Mouse (Mus musculus) limb, embryonic 15.5 days (tissue): ENCODE data around the gene Scgb1c1. TPM values are rescaled to one million over a fixed set of nuclear protein-coding genes. Genes with fewer than 3 reads are reported as not detected.

Experiments used
- ATAC-seq: fragments of 200-750 bp; cut with Nextera tagmentation; 2 replicates; pipeline ENCODE4 v1.8.0; 2017; ENCODE audit warnings: low read depth, moderate TSS enrichment; ENCODE audit not compliant: insufficient number of reproducible peaks, low FRiP score, low TSS enrichment
- H3K27ac ChIP-seq: fragments of 300-500 bp; sonication (generic); 2 replicates; pipeline ENCODE4 v1.5.1; 2015; ENCODE audit warnings: moderate library complexity, mild to moderate bottlenecking, inconsistent platforms
- H3K27me3 ChIP-seq: fragments of 300-500 bp; sonication (generic); 2 replicates; pipeline ENCODE4 v1.6.1; 2015; ENCODE audit warnings: inconsistent platforms
- H3K36me3 ChIP-seq: fragments of 300-500 bp; sonication (generic); 2 replicates; pipeline ENCODE4 v1.6.1; 2015; ENCODE audit warnings: inconsistent platforms
- H3K4me1 ChIP-seq: fragments of 300-500 bp; sonication (generic); 2 replicates; pipeline ENCODE4 v1.6.1; 2015; ENCODE audit warnings: inconsistent platforms
- H3K4me2 ChIP-seq: fragments of 300-500 bp; sonication (generic); 2 replicates; pipeline ENCODE4 v1.6.1; 2015; ENCODE audit warnings: mild to moderate bottlenecking, inconsistent platforms
- H3K4me3 ChIP-seq: fragments of 300-500 bp; sonication (generic); 2 replicates; pipeline ENCODE4 v1.5.1; 2015; ENCODE audit warnings: mild to moderate bottlenecking, inconsistent platforms
- H3K9ac ChIP-seq: fragments of 300-500 bp; sonication (generic); 2 replicates; pipeline ENCODE4 v1.6.1; 2015; ENCODE audit warnings: inconsistent platforms
- H3K9me3 ChIP-seq: fragments of 300-500 bp; sonication (generic); 2 replicates; pipeline ENCODE4 v1.6.1; 2016; ENCODE audit warnings: inconsistent platforms
- WGBS: fragments of 180-500 bp; shearing (Covaris S2); methylation state at CpG from one replicate; pipeline ENCODE4 v1.1.7; 2015; 5-methylcytosine and 5-hydroxymethylcytosine counted together
- polyA plus RNA-seq: library from polyadenylated mRNA; unstranded; fragments of >200 nt; fragmentation: Nextera tagmentation; extraction: Ambion mirVana; gene quantifications from 2 replicates; pipeline ENCODE4 v1.2.1, GENCODE M21; 2015

Scgb1c1 gene
- polyA plus RNA-seq, 1 experiment from 2014 or later = not detected

- Histone ChIP-seq H3K27me3 (no peaks in the 10 kb centered on the region), H3K9me3 (no peaks in the 10 kb centered on the region), H3K9ac (no peak overlapping the region), H3K27ac (no peak overlapping the region), H3K4me1 (no peaks in the 10 kb centered on the region), H3K36me3 (peaks cover 77% of the 10 kb centered on the region), H3K4me3 (no peak overlapping the region), H3K4me2 (no peak overlapping the region)
- 89% methylated on average over 7 of the region's 7 CpGs for WGBS
- no peak for ATAC-seq
These were observed 48.7 kb downstream of the Scgb1c1 start for GRCm38 (mm10) chr7:140894031-140894430.

DNA sequence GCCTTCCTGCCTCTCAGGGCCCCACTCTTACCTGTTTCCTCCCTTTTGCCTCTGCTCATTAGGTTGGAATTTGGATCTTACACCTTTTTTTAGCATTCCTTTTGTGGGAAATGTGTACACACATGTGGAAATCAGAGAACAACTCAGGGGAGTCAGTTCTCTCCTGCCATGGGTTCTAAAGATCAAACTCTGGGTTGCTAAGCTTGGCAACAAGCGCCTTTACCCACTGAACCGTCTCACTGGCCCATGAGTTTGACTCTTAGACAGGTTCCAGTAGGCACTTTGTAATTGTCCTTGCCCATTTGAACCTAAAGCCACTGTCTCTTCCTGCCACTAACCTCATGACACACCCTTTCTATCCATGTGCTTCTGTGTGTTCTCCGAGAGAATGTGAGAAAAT is 49.3 kb downstream of the Scgb1c1 start:
- H3K4me2 ChIP-seq = no peak overlapping the region
- WGBS = 90% methylated on average over 3 of the region's 3 CpGs
- peaks cover 77% of the 10 kb centered on the region for H3K36me3 ChIP-seq
- H3K4me1 ChIP-seq = no peaks in the 10 kb centered on the region
- H3K27ac ChIP-seq = no peak overlapping the region
- H3K9ac ChIP-seq = no peak overlapping the region
- no peak for ATAC-seq
- H3K4me3 ChIP-seq = no peak overlapping the region
- H3K9me3 ChIP-seq = no peaks in the 10 kb centered on the region
- no peaks in the 10 kb centered on the region for H3K27me3 ChIP-seq

Other genes starting within 250 kb of the Scgb1c1 start
- gene Olfr46, start 244.3 kb upstream of the Scgb1c1 start, polyA plus RNA-seq = not detected in 2 replicates
- not detected in 2 replicates for gene Olfr61, start 216.6 kb upstream of the Scgb1c1 start, polyA plus RNA-seq
- gene Olfr53, start 199.1 kb upstream of the Scgb1c1 start, polyA plus RNA-seq = not detected in 2 replicates
- 0.03 TPM in 1 of 2 replicates, not detected in the other for gene Olfr539, start 185.6 kb upstream of the Scgb1c1 start, polyA plus RNA-seq
- not detected in 2 replicates for gene Olfr45, start 163.6 kb upstream of the Scgb1c1 start, polyA plus RNA-seq
- not detected in 2 replicates for gene Olfr541, start 148.3 kb upstream of the Scgb1c1 start, polyA plus RNA-seq
- not detected in 2 replicates for gene Cyp2e1, start 81.8 kb upstream of the Scgb1c1 start, polyA plus RNA-seq
- 0.11 and 0.13 TPM in 2 replicates for gene Syce1, start 57.7 kb upstream of the Scgb1c1 start, polyA plus RNA-seq
- gene Zfp941, start 23.4 kb upstream of the Scgb1c1 start, polyA plus RNA-seq = 0.67 and 1.00 TPM in 2 replicates
- gene Urah, start 10.5 kb upstream of the Scgb1c1 start, polyA plus RNA-seq = 38.4 and 59.3 TPM in 2 replicates
- not detected in 2 replicates for gene Odf3, start 2.3 kb downstream of the Scgb1c1 start, polyA plus RNA-seq
- gene Gm45785, start 10.8 kb downstream of the Scgb1c1 start, polyA plus RNA-seq = not detected in 2 replicates
- gene Ric8a, start 11.4 kb downstream of the Scgb1c1 start, polyA plus RNA-seq = 85.7 and 90.6 TPM in 2 replicates
- 70.7 and 71.6 TPM in 2 replicates for gene Bet1l, start 12.0 kb downstream of the Scgb1c1 start, polyA plus RNA-seq
- 201 and 214 TPM in 2 replicates for gene Psmd13, start 36.4 kb downstream of the Scgb1c1 start, polyA plus RNA-seq
- gene Sirt3, start 36.8 kb downstream of the Scgb1c1 start, polyA plus RNA-seq = 22.7 and 25.6 TPM in 2 replicates
- 19.6 and 58.3 TPM in 2 replicates for gene Cox8b, start 54.9 kb downstream of the Scgb1c1 start, polyA plus RNA-seq
- gene Nlrp6, start 75.4 kb downstream of the Scgb1c1 start, polyA plus RNA-seq = 0.28 and 0.45 TPM in 2 replicates
- 23.1 and 24.9 TPM in 2 replicates for gene Pgghg, start 95.8 kb downstream of the Scgb1c1 start, polyA plus RNA-seq
- 46.1 and 62.9 TPM in 2 replicates for gene Ifitm5, start 104.7 kb downstream of the Scgb1c1 start, polyA plus RNA-seq
- 0.47 TPM in 1 of 2 replicates, not detected in the other for gene Gm45717, start 110.4 kb downstream of the Scgb1c1 start, polyA plus RNA-seq
- gene Ifitm2, start 110.4 kb downstream of the Scgb1c1 start, polyA plus RNA-seq = 1,488 and 1,547 TPM in 2 replicates
- gene Ifitm1, start 121.7 kb downstream of the Scgb1c1 start, polyA plus RNA-seq = 71.7 and 74.6 TPM in 2 replicates
- 217 and 218 TPM in 2 replicates for gene Ifitm3, start 165.2 kb downstream of the Scgb1c1 start, polyA plus RNA-seq
- gene Ifitm6, start 172.4 kb downstream of the Scgb1c1 start, polyA plus RNA-seq = 1.0 and 1.3 TPM in 2 replicates
- not detected in 2 replicates for gene Gm17387, start 183.6 kb downstream of the Scgb1c1 start, polyA plus RNA-seq
- 9.9 and 12.1 TPM in 2 replicates for gene B4galnt4, start 215.6 kb downstream of the Scgb1c1 start, polyA plus RNA-seq
- 150 and 151 TPM in 2 replicates for gene Pkp3, start 232.7 kb downstream of the Scgb1c1 start, polyA plus RNA-seq